Mouse (Mus musculus) spleen, postnatal 4 days (tissue): ENCODE measurements at regions not wholly inside any gene's neighbourhood (a gene's known extent, or its start where the extent isn't known, plus 50 kb on each side); places are given as distances from the start of the nearest gene placed in this dataset.

Experiments
- DNase-seq, 2 experiments: peaks; one replicate each; pipeline ENCODE4 v3.0.0; 2022; ENCODE audit warnings: low spot score in 2 of 2

GRCm38 (mm10) chr9:74342176-74342575, 232.0 kb downstream of the Wdr72 start:
- DNase-seq: no peak

GRCm38 (mm10) chr9:74345027-74345426, 234.9 kb downstream of the Wdr72 start:
- DNase-seq: no peak

- no peak for DNase-seq
These were observed 238.6 kb downstream of the Wdr72 start for GRCm38 (mm10) chr9:74348776-74349175.

- DNase-seq: no peak
These were observed 255.8 kb downstream of the Wdr72 start for GRCm38 (mm10) chr9:74365930-74366438.

- DNase-seq: no peak
These were observed 266.0 kb downstream of the Wdr72 start for GRCm38 (mm10) chr9:74376191-74376590.

GRCm38 (mm10) chr9:74377204-74377603, 267.0 kb downstream of the Wdr72 start:
- DNase-seq: no peak

GRCm38 (mm10) chr9:74384206-74384896, 274.2 kb downstream of the Wdr72 start:
- no peak for DNase-seq

- no peak for DNase-seq
These were observed 315.4 kb downstream of the Wdr72 start for GRCm38 (mm10) chr9:74425594-74425993.

GRCm38 (mm10) chr9:74449981-74450380, 339.8 kb downstream of the Wdr72 start:
- DNase-seq: no peak

- no peak for DNase-seq
These were observed 350.9 kb downstream of the Wdr72 start for GRCm38 (mm10) chr9:74461084-74461483.

- no peak for DNase-seq
These were observed 366.7 kb downstream of the Wdr72 start for GRCm38 (mm10) chr9:74476830-74477229.

- DNase-seq: peak in 1 of 2 experiments; percentile 31
These were observed 369.1 kb downstream of the Wdr72 start for GRCm38 (mm10) chr9:74479273-74479672.

- DNase-seq: no peak
These were observed 347.8 kb upstream of the Onecut1 start for GRCm38 (mm10) chr9:74513887-74514286.

GRCm38 (mm10) chr9:74528550-74528949, 333.2 kb upstream of the Onecut1 start:
- no peak for DNase-seq

- DNase-seq: no peak
These were observed 331.4 kb upstream of the Onecut1 start for GRCm38 (mm10) chr9:74530317-74530716.

- DNase-seq: no peak
These were observed 331.0 kb upstream of the Onecut1 start for GRCm38 (mm10) chr9:74530748-74531147.

GRCm38 (mm10) chr9:74531986-74532385, 329.7 kb upstream of the Onecut1 start:
- no peak for DNase-seq

GRCm38 (mm10) chr9:74534976-74535375, 326.7 kb upstream of the Onecut1 start:
- no peak for DNase-seq

GRCm38 (mm10) chr9:74556116-74556515, 305.6 kb upstream of the Onecut1 start:
- no peak for DNase-seq

- no peak for DNase-seq
These were observed 269.0 kb upstream of the Onecut1 start for GRCm38 (mm10) chr9:74592757-74593156.

- no peak for DNase-seq
These were observed 267.8 kb upstream of the Onecut1 start for GRCm38 (mm10) chr9:74593970-74594369.

GRCm38 (mm10) chr9:74604415-74604814, 257.3 kb upstream of the Onecut1 start:
- no peak for DNase-seq

- no peak for DNase-seq
These were observed 239.8 kb upstream of the Onecut1 start for GRCm38 (mm10) chr9:74621957-74622356.

GRCm38 (mm10) chr9:74645394-74645793, 216.3 kb upstream of the Onecut1 start:
- no peak for DNase-seq
